Mouse (Mus musculus): ENCODE data around the gene Sugct. TPM values are rescaled to one million over a fixed set of nuclear protein-coding genes. Genes with fewer than 3 reads are reported as not detected.
A peak's percentile ranks its signal among the peaks of the same experiment; 100 is the strongest.

Gene Sugct
- polyA plus RNA-seq, 1 experiment: 1.1 TPM

GRCm38 (mm10) chr13:17627108-17627507 lies 68.2 kb downstream of the Sugct start:
- TF ChIP-seq POLR2A (IDR thresholded peaks at IDR 0.05; ENCODE audit: borderline replicate concordance, extremely low read depth, low read depth, low read length) (no peak), CTCF (IDR thresholded peaks at IDR 0.05; ENCODE audit: insufficient read depth, low read length) (no peak)
- no peak for DNase-seq
- 60% methylated on average over 5 of the region's 5 CpGs for WGBS
- Histone ChIP-seq H3K4me1 (ENCODE audit: control insufficient read depth, insufficient read depth, low read length) (no peaks in the 10 kb centered on the region), H3K4me3 (replicated peaks; ENCODE audit: extremely low read depth, low read depth, low read length) (no peak overlapping the region)

DNA sequence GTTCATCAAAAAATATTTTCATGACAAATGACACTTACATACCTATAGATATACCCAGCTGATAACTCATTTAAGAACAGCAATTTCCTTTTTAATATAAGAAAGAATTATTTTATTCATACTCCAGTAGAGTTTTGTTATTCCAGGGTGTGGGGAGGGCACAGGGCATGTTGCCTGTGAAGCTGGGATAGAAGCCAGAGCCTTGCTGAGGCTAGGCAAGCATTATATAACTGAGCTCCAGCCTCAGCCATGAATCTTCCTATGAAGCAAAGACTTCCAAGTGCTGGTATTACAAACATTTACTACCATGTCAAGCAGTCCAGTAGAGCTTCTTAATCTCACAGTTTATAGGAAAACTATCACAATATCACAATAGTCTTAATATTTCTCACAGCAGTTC lies 70.4 kb downstream of the Sugct start:
- no peak overlapping the region for H3K4me3 ChIP-seq (replicated peaks; ENCODE audit: extremely low read depth, low read depth, low read length)
- DNase-seq: no peak
- TF ChIP-seq POLR2A (IDR thresholded peaks at IDR 0.05; ENCODE audit: borderline replicate concordance, extremely low read depth, low read depth, low read length) (no peak), CTCF (IDR thresholded peaks at IDR 0.05; ENCODE audit: insufficient read depth, low read length) (no peak)
- no peaks in the 10 kb centered on the region for H3K4me1 ChIP-seq (ENCODE audit: control insufficient read depth, insufficient read depth, low read length)

DNA sequence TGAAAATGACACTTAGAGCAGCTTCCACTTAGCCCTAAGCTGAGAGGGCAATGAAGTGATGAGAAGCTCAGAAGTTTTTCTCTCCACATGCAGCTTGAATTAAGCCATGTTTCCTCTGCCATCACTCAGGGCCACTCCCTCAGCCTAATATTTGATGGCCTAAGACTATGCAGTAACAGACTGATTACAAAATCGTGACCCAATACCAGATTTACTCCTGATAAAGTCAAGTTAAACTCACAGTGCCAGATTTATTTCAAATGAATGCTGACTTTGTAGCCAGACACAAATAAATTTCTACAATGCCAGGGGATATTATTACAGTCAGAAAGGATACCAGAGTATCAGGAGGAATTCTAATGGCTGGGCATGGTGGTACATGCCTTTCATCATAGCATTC lies 89.1 kb downstream of the Sugct start:
- no peak for TF ChIP-seq CTCF (IDR thresholded peaks at IDR 0.05; ENCODE audit: insufficient read depth, low read length)
- TF ChIP-seq POLR2A (IDR thresholded peaks at IDR 0.05; ENCODE audit: borderline replicate concordance, extremely low read depth, low read depth, low read length): no peak
- 58% methylated on average over 1 of the region's 1 CpGs for WGBS
- no peak overlapping the region for H3K4me3 ChIP-seq (replicated peaks; ENCODE audit: extremely low read depth, low read depth, low read length)
- no peak for DNase-seq
- no peaks in the 10 kb centered on the region for H3K4me1 ChIP-seq (ENCODE audit: control insufficient read depth, insufficient read depth, low read length)

GRCm38 (mm10) chr13:17604670-17605069 lies 90.7 kb downstream of the Sugct start:
- no peak for TF ChIP-seq CTCF (IDR thresholded peaks at IDR 0.05; ENCODE audit: insufficient read depth, low read length)
- no peak for TF ChIP-seq POLR2A (IDR thresholded peaks at IDR 0.05; ENCODE audit: borderline replicate concordance, extremely low read depth, low read depth, low read length)

DNA sequence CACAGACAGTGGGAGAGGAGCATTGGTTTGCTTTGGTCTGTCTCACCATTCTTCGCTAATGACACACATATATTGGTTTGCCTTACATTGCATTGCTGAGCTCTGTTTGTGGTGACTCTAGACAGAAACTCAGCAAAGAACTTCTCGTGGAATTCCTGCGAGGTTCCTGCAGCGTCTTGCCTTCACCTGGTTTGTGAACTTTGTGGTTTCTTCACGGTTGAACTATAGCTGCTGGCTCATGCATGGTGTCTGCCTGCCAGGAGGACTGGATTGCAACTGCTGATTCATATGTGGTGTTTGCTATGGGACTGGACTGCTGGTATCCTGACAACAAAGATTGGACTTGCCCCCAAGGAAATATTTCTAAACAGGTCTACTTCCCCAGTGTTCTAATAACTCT lies 91.6 kb downstream of the Sugct start:
- no peak for TF ChIP-seq CTCF (IDR thresholded peaks at IDR 0.05; ENCODE audit: insufficient read depth, low read length)
- TF ChIP-seq POLR2A (IDR thresholded peaks at IDR 0.05; ENCODE audit: borderline replicate concordance, extremely low read depth, low read depth, low read length): no peak
- DNase-seq: no peak
- 89% methylated on average over 5 of the region's 5 CpGs for WGBS

More at GRCm38 (mm10) chr13:17604670-17605069, 90.7 kb downstream of the Sugct start:
- Histone ChIP-seq H3K4me1 (ENCODE audit: control insufficient read depth, insufficient read depth, low read length) (no peaks in the 10 kb centered on the region), H3K4me3 (replicated peaks; ENCODE audit: extremely low read depth, low read depth, low read length) (no peak overlapping the region)
- 29% methylated on average over 3 of the region's 3 CpGs for WGBS
- no peak for DNase-seq

GRCm38 (mm10) chr13:17585267-17585913 lies 110.0 kb downstream of the Sugct start:
- Histone ChIP-seq H3K4me3 (replicated peaks; ENCODE audit: extremely low read depth, low read depth, low read length) (no peak overlapping the region), H3K4me1 (ENCODE audit: control insufficient read depth, insufficient read depth, low read length) (no peaks in the 10 kb centered on the region)
- TF ChIP-seq POLR2A (IDR thresholded peaks at IDR 0.05; ENCODE audit: borderline replicate concordance, extremely low read depth, low read depth, low read length): no peak
- TF ChIP-seq CTCF (IDR thresholded peaks at IDR 0.05; ENCODE audit: insufficient read depth, low read length): no peak
- DNase-seq: no peak
- WGBS: 40% methylated on average over 3 of the region's 3 CpGs

More for the DNA sequence above, 91.6 kb downstream of the Sugct start:
- Histone ChIP-seq H3K4me3 (replicated peaks; ENCODE audit: extremely low read depth, low read depth, low read length) (no peak overlapping the region), H3K4me1 (ENCODE audit: control insufficient read depth, insufficient read depth, low read length) (no peaks in the 10 kb centered on the region)

DNA sequence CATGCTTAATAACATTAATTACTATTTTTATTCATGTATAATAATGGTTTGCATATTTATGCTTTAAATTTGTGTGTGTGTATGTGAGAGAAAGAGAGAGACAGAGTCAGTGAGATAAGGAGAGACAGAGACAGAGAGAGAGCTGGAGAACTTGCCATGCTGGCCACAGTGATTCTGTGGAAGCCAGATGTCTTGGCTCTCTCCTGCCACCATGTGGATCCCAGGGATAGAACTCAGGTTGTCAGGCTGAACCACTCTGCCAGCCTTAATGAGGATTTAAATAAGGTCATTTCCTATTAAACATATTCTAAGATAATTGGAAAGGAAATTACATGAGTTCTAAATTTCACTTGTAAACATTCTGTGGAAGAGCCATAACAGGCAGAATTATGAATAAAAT lies 110.5 kb downstream of the Sugct start:
- H3K4me1 ChIP-seq (ENCODE audit: control insufficient read depth, insufficient read depth, low read length): no peaks in the 10 kb centered on the region
- DNase-seq: no peak
- H3K4me3 ChIP-seq (replicated peaks; ENCODE audit: extremely low read depth, low read depth, low read length): no peak overlapping the region
- TF ChIP-seq POLR2A (IDR thresholded peaks at IDR 0.05; ENCODE audit: borderline replicate concordance, extremely low read depth, low read depth, low read length) (no peak), CTCF (IDR thresholded peaks at IDR 0.05; ENCODE audit: insufficient read depth, low read length) (peak; percentile 35; the same call in 1 of the 2 replicates)

- Histone ChIP-seq H3K4me1 (ENCODE audit: control insufficient read depth, insufficient read depth, low read length) (no peaks in the 10 kb centered on the region), H3K4me3 (replicated peaks; ENCODE audit: extremely low read depth, low read depth, low read length) (no peak overlapping the region)
- no peak for DNase-seq
- TF ChIP-seq CTCF (IDR thresholded peaks at IDR 0.05; ENCODE audit: insufficient read depth, low read length): no peak
- TF ChIP-seq POLR2A (IDR thresholded peaks at IDR 0.05; ENCODE audit: borderline replicate concordance, extremely low read depth, low read depth, low read length): no peak
- WGBS: 7% methylated on average over 2 of the region's 2 CpGs
Observed at GRCm38 (mm10) chr13:17581684-17582083, 113.7 kb downstream of the Sugct start.

GRCm38 (mm10) chr13:17559357-17559756 lies 136.0 kb downstream of the Sugct start:
- Histone ChIP-seq H3K4me1 (ENCODE audit: control insufficient read depth, insufficient read depth, low read length) (no peaks in the 10 kb centered on the region), H3K4me3 (replicated peaks; ENCODE audit: extremely low read depth, low read depth, low read length) (no peak overlapping the region)
- no peak for DNase-seq
- 88% methylated on average over 3 of the region's 3 CpGs for WGBS
- TF ChIP-seq POLR2A (IDR thresholded peaks at IDR 0.05; ENCODE audit: borderline replicate concordance, extremely low read depth, low read depth, low read length): no peak
- no peak for TF ChIP-seq CTCF (IDR thresholded peaks at IDR 0.05; ENCODE audit: insufficient read depth, low read length)

DNA sequence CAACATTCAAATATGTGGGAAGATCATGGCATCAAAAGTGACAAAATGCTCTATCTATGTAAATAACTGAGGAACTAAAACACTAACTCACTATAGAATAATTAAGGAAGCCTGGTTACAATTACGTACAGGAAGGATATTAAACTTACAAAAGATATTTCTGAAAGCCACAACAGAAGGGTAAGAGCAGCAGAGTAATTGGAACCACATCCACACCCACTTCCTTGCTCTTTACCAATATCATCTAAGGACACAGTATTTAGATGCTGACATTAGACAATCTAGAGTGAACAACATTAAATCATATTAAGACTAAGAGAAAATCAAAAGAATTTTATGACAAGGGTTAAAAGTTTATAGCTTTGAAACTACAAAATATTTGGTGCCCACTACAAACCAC lies 159.0 kb downstream of the Sugct start:
- no peak for TF ChIP-seq CTCF (IDR thresholded peaks at IDR 0.05; ENCODE audit: insufficient read depth, low read length)
- no peak for TF ChIP-seq POLR2A (IDR thresholded peaks at IDR 0.05; ENCODE audit: borderline replicate concordance, extremely low read depth, low read depth, low read length)
- Histone ChIP-seq H3K4me3 (replicated peaks; ENCODE audit: extremely low read depth, low read depth, low read length) (no peak overlapping the region), H3K4me1 (ENCODE audit: control insufficient read depth, insufficient read depth, low read length) (no peaks in the 10 kb centered on the region)
- DNase-seq: no peak
- WGBS: 38% methylated on average over 1 of the region's 1 CpGs

Measured in lung, adult 2 months (tissue).